Mouse (Mus musculus): ENCODE measurements around the gene Lims1. TPM values are rescaled to one million over a fixed set of nuclear protein-coding genes. Genes with fewer than 3 reads are reported as not detected.
"Not testable (repeated sequence)": the region's sequence is repeated elsewhere in the genome, so short reads cannot be mapped to it uniquely, and the experiment has no call there.

Gene Lims1
- polyA plus RNA-seq, 1 experiment from 2014 or later, result 208 TPM

DNA sequence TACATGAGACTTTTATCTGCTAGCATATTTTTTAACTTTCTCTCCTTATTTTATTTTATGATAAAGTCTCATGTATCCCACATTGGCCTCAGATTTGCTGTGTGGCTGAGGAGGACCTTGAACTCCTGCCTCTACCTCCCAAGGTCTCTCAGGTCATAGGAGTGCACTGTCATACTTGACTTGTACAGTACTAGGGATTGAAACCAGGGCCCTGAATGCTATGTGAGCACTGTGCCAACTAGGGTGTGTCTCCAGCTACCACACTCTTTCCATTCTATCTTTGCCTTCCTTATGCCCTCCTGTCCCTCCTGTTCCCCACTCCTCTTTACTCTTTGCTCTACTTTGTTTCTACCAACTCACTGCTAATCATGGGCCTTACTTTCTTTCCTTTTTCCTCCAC, 7.4 kb downstream of the Lims1 start:
- Histone ChIP-seq H3K36me3 (ENCODE audit: insufficient read depth) (peaks cover 3% of the 10 kb centered on the region; the same call in 1 of the 2 replicates), H3K4me1 (ENCODE audit: insufficient read depth) (peaks cover 5% of the 10 kb centered on the region), H3K4me3 (ENCODE audit: low read depth, low read length) (no peak overlapping the region), H3K4me2 (no peak overlapping the region), H3K9ac (no peak overlapping the region), H3K9me3 (ENCODE audit: low read depth, low read length) (no peaks in the 10 kb centered on the region), H3K27ac (ENCODE audit: low read depth) (no peak overlapping the region), H3K27me3 (ENCODE audit: insufficient read depth, low read length) (no peaks in the 10 kb centered on the region)
- DNase-seq (no peak), ATAC-seq (ENCODE audit: insufficient read depth) (no peak)
- no peak for TF ChIP-seq CTCF (IDR thresholded peaks at IDR 0.05; ENCODE audit: low read depth)

DNA sequence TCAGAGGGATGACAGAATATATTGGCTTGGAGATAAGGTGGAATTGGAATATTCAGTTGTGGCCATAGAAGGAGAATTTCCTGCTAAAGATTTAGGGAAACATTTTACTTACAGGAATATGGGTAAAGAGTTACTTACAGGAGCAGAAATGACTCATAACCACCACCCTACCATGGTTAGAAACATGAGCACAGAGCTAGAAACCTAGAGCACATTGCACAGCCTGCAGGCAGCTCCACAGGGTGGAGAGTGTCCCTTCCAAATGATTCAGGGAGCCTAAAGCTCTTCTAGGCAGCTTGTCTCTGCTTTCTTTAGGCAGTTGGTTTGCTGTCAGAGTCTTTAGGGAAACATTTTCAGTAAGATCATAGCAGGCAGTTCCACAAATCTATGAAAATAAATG, 8.5 kb downstream of the Lims1 start:
- peaks cover 3% of the 10 kb centered on the region; the same call in 1 of the 2 replicates for H3K36me3 ChIP-seq (ENCODE audit: insufficient read depth)
- H3K9ac ChIP-seq, result no peak overlapping the region
- no peaks in the 10 kb centered on the region for H3K9me3 ChIP-seq (ENCODE audit: low read depth, low read length)
- H3K27me3 ChIP-seq (ENCODE audit: insufficient read depth, low read length), result no peaks in the 10 kb centered on the region
- no peak for TF ChIP-seq CTCF (IDR thresholded peaks at IDR 0.05; ENCODE audit: low read depth)
- ATAC-seq (ENCODE audit: insufficient read depth) (no peak), DNase-seq (no peak)
- no peak overlapping the region for H3K4me2 ChIP-seq
- H3K4me1 ChIP-seq (ENCODE audit: insufficient read depth), result peaks cover 6% of the 10 kb centered on the region; the same call in 1 of the 2 replicates
- H3K4me3 ChIP-seq (ENCODE audit: low read depth, low read length), result no peak overlapping the region
- no peak overlapping the region for H3K27ac ChIP-seq (ENCODE audit: low read depth)

DNA sequence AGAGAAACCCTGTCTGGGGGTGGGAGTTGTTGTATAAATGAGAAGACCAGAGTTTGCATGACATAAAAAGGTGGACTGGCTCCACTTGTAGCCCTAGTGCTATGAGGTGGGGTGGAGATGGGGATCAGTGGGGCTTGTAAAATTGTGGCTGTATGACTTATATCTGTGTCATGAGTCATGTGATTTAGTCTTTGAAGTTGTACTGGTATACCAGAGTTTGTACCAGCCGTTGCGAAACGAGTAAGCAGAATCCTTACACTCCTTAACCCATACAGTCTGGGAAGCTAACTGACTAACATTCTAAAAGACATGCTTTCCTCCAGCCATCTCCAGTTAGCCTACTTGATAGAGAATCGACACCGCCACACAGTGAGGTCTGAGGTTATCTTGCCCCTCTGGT, 10.1 kb downstream of the Lims1 start:
- WGBS, result 76% methylated on average over 5 of the region's 5 CpGs
- Histone ChIP-seq H3K27me3 (ENCODE audit: insufficient read depth, low read length) (no peaks in the 10 kb centered on the region), H3K4me3 (ENCODE audit: low read depth, low read length) (no peak overlapping the region), H3K4me2 (no peak overlapping the region), H3K4me1 (ENCODE audit: insufficient read depth) (peaks cover 13% of the 10 kb centered on the region), H3K27ac (ENCODE audit: low read depth) (no peak overlapping the region), H3K9ac (no peak overlapping the region), H3K9me3 (ENCODE audit: low read depth, low read length) (no peaks in the 10 kb centered on the region), H3K36me3 (ENCODE audit: insufficient read depth) (peaks cover 3% of the 10 kb centered on the region; the same call in 1 of the 2 replicates)
- no peak for TF ChIP-seq CTCF (IDR thresholded peaks at IDR 0.05; ENCODE audit: low read depth)
- DNase-seq (no peak), ATAC-seq (ENCODE audit: insufficient read depth) (0 out of 2 replicates have a peak, but pooled peaks have one; percentile 23)

DNA sequence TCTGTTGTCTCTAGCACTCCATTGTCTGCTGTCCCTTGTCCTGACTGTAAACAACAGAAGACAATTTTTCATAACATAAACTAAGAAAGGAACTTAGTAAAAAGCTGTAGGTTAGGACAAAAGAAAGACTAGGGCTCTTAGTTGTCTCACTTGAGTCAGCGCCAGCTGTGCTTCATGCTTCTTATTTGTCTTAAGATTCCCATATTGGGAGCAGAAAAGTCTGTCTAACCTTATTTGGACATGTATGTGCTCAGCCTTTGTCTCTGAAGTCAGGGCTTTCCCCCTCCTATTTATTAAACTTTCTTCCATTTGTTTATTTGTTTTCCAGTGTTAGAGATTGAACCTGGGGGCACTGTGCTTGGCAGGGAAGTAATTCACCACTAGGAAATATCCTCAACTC, 12.9 kb downstream of the Lims1 start:
- ATAC-seq (ENCODE audit: insufficient read depth), result peak; percentile 75; the same call in 1 of the 2 replicates
- no peak for TF ChIP-seq CTCF (IDR thresholded peaks at IDR 0.05; ENCODE audit: low read depth)
- Histone ChIP-seq H3K4me1 (ENCODE audit: insufficient read depth) (peaks cover 16% of the 10 kb centered on the region), H3K4me3 (ENCODE audit: low read depth, low read length) (no peak overlapping the region), H3K4me2 (no peak overlapping the region), H3K36me3 (ENCODE audit: insufficient read depth) (no peaks in the 10 kb centered on the region), H3K27ac (ENCODE audit: low read depth) (peak overlapping the region; percentile 90), H3K9me3 (ENCODE audit: low read depth, low read length) (no peaks in the 10 kb centered on the region), H3K9ac (no peak overlapping the region), H3K27me3 (ENCODE audit: insufficient read depth, low read length) (no peaks in the 10 kb centered on the region)
- WGBS, result 51% methylated on average over 1 of the region's 1 CpGs
- DNase-seq, result peak; percentile 87

DNA sequence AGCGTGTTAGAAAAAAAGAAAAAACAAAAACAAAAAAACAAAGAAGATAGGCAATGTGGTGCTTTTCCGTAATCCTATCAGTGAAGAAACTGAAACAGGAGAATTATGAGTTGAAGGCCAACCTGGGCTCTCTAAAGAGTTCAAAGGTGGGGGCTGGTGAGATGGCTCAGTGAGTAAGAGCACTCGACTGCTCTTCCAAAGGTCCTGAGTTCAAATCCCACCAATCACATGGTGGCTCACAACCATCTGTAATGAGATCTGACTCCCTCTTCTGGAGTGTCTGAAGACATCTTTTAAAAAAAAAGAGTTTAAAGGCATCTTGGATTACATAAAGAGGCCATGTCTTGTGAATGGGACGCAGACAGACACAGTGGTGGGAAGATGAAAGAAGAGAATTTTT, 13.8 kb downstream of the Lims1 start:
- not testable (repeated sequence) for ATAC-seq (ENCODE audit: insufficient read depth); H3K9me3 ChIP-seq (ENCODE audit: low read depth, low read length); DNase-seq; H3K4me2 ChIP-seq; H3K4me3 ChIP-seq (ENCODE audit: low read depth, low read length); H3K9ac ChIP-seq; H3K36me3 ChIP-seq (ENCODE audit: insufficient read depth); H3K27me3 ChIP-seq (ENCODE audit: insufficient read depth, low read length)
- 82% methylated on average over 4 of the region's 4 CpGs for WGBS
- peaks cover 23% of the 10 kb centered on the region for H3K4me1 ChIP-seq (ENCODE audit: insufficient read depth)
- H3K27ac ChIP-seq (ENCODE audit: low read depth), result peak overlapping the region; percentile 90

DNA sequence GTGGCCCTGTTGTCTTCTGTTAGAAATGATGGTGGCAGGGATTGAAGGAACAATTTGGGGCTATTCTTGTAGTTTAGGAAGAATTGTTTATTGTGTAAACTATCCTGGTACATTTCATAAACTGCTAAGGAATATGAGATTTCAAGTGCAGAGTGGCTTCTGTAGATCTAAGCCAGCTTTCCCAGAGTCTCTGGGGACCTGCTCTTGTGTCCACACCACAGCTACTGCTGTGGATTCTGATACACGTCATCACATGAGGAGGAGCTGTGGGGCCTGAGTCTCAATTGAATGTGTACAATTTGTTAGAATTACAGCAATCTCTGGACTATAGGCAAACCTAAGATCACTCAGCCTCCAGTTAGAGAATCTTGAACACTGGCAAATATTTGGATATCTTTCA, 15.3 kb downstream of the Lims1 start:
- Histone ChIP-seq H3K4me3 (ENCODE audit: low read depth, low read length) (no peak overlapping the region), H3K36me3 (ENCODE audit: insufficient read depth) (no peaks in the 10 kb centered on the region), H3K4me1 (ENCODE audit: insufficient read depth) (peaks cover 31% of the 10 kb centered on the region), H3K9me3 (ENCODE audit: low read depth, low read length) (no peaks in the 10 kb centered on the region), H3K9ac (no peak overlapping the region), H3K27me3 (ENCODE audit: insufficient read depth, low read length) (no peaks in the 10 kb centered on the region), H3K27ac (ENCODE audit: low read depth) (peak overlapping the region; percentile 78; the same call in 1 of the 2 replicates), H3K4me2 (no peak overlapping the region)
- no peak for ATAC-seq (ENCODE audit: insufficient read depth)
- DNase-seq, result peak; percentile 44
- no peak for TF ChIP-seq CTCF (IDR thresholded peaks at IDR 0.05; ENCODE audit: low read depth)
- 38% methylated on average over 1 of the region's 1 CpGs for WGBS

DNA sequence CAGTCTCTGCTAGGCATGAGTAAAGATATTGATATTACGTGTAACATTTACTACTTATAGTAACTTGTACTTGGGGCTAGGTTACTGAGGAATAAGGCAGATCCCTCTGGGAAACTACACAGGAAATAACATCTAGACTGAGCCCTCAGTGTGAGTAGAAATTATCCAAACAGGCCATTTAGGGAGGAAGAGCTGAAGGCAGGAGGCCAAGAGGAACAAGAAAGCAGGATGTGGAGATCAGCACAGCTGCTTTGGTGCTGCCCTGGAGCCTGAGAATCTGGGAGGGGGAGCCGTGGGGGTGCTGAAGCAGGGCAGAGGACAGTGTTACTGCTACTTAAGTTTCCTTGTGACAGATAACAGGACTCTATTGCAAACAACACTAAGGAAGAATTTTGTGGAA, 18.4 kb downstream of the Lims1 start:
- ATAC-seq (ENCODE audit: insufficient read depth) (peak; percentile 96), DNase-seq (peak; percentile 86)
- 22% methylated on average over 2 of the region's 2 CpGs for WGBS
- no peak overlapping the region for H3K9ac ChIP-seq
- 0 out of 2 replicates have a peak overlapping the region, but pooled peaks have one; percentile 15 for H3K4me2 ChIP-seq
- H3K9me3 ChIP-seq (ENCODE audit: low read depth, low read length), result no peaks in the 10 kb centered on the region
- no peaks in the 10 kb centered on the region for H3K27me3 ChIP-seq (ENCODE audit: insufficient read depth, low read length)
- no peaks in the 10 kb centered on the region for H3K36me3 ChIP-seq (ENCODE audit: insufficient read depth)
- H3K27ac ChIP-seq (ENCODE audit: low read depth), result peak overlapping the region; percentile 95
- peaks cover 25% of the 10 kb centered on the region for H3K4me1 ChIP-seq (ENCODE audit: insufficient read depth)
- H3K4me3 ChIP-seq (ENCODE audit: low read depth, low read length), result no peak overlapping the region
- no peak for TF ChIP-seq CTCF (IDR thresholded peaks at IDR 0.05; ENCODE audit: low read depth)

DNA sequence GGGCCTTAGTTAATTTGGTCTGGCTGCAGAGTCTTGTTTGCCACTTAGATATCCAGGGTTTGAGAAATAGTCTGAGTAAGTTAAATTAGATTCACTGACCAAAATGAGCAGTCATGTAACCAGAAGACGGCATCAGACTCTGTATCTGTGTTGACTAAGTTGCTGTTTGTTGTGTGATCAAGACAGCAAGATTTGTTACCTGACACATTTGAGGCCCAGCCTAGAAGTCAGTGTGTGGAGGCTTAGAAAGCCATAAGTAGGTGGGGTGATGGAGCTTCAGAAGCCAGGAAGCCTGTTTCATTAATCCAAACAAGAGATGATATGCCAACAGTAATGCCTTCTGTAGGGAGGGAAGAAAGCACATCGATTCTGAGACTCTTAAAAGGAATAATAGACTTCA, 18.9 kb downstream of the Lims1 start:
- WGBS, result 35% methylated on average over 2 of the region's 2 CpGs
- DNase-seq (peak; percentile 37), ATAC-seq (ENCODE audit: insufficient read depth) (peak; percentile 59)
- no peak for TF ChIP-seq CTCF (IDR thresholded peaks at IDR 0.05; ENCODE audit: low read depth)
- peak overlapping the region; percentile 95 for H3K27ac ChIP-seq (ENCODE audit: low read depth)
- H3K4me1 ChIP-seq (ENCODE audit: insufficient read depth), result peaks cover 25% of the 10 kb centered on the region
- 0 out of 2 replicates have a peak overlapping the region, but pooled peaks have one; percentile 4 for H3K9ac ChIP-seq
- H3K4me3 ChIP-seq (ENCODE audit: low read depth, low read length), result no peak overlapping the region
- no peak overlapping the region for H3K4me2 ChIP-seq
- H3K9me3 ChIP-seq (ENCODE audit: low read depth, low read length), result no peaks in the 10 kb centered on the region
- no peaks in the 10 kb centered on the region for H3K27me3 ChIP-seq (ENCODE audit: insufficient read depth, low read length)
- H3K36me3 ChIP-seq (ENCODE audit: insufficient read depth), result no peaks in the 10 kb centered on the region
